Mouse (Mus musculus) ovary, postnatal 36 days (tissue): ENCODE measurements around the gene Ctsd.
"Not testable (repeated sequence)": the region's sequence is repeated elsewhere in the genome, so short reads cannot be mapped to it uniquely, and the experiment has no call there.

Experiments
- DNase-seq: peaks from one replicate; pipeline ENCODE4 v3.0.0; 2022; ENCODE audit warnings: low spot score, mixed read lengths

Gene Ctsd

DNA sequence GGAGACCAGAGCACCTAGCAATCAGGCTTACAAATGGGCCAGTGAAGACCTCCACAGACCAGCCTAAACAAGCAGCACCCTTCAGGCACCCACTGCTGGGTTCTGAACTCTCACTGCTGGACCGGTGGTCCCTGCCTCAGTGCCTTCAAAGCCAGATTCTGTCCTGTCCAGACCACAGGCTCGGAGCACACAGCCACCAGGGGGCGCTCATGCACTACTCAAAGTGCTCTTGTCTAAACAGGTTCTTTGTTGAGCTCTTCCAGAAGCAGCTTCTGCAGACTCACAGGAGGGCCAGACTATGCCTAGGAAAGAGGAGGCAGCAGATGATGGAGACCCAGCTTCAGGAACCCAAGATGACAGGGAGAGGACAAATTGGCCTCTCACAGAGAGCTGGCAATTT lies 53.6 kb downstream of the Ctsd start:
- peak; percentile 84 for DNase-seq

DNA sequence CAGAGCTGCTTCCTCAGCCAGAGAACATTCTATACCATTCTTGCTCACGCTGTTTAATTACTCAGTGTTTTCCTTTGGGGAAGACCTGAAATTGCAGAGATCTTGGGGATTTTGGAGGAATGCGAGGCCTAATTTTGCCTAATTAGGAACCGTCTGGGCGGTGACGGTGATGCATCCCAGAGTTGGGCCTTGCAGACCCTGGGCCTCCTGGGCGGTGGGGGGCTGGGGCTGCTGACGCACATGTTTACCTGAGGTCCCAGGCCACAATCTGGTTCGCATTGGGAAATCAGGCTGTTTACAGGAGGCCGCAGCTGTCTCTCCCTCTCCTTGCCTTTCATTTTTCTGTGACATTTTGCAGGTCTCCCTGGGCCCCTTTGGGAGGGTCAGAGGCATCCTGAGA lies 55.1 kb downstream of the Ctsd start:
- DNase-seq = not testable (repeated sequence)

DNA sequence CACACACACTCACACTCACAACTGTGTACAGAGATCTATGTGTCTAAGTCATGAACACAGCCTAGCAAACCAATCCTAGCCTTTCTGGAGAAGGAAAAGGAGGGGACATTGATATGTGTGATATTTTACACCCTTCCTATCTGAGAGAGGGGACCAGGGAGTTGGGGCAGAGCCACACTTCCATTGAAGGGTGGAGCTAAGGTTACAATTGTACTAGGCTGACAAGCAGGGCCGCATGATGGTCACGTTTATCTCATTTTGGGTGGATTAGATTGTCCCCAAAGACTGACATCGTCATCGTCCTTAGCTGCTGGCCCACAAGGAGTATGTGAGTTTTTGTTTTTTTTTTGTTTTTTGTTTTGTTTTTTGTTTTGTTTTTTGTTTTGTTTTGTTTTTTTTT lies 56.6 kb downstream of the Ctsd start:
- DNase-seq = no peak

DNA sequence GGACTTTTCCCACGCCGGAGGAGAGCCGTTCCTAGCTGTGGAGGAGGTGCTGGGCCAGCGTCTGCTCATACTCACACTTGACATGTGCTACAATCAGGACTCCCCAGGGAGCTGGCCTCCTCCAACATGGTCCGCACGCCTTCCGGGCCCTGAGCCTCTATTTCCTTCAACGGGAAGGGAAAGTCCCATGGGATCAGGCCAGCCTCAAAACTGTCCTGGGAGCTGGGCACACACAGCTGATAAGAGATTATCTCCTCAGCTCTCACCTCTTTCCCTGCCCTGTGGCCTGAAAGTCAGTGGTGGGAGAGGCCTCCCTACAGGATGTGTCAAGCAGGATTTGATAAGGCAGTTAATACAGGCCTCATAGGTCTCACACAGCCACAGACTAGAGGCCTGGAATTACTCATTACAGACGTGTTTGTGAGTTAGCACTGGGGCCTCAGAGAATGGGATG lies 57.5 kb downstream of the Ctsd start:
- no peak for DNase-seq

DNA sequence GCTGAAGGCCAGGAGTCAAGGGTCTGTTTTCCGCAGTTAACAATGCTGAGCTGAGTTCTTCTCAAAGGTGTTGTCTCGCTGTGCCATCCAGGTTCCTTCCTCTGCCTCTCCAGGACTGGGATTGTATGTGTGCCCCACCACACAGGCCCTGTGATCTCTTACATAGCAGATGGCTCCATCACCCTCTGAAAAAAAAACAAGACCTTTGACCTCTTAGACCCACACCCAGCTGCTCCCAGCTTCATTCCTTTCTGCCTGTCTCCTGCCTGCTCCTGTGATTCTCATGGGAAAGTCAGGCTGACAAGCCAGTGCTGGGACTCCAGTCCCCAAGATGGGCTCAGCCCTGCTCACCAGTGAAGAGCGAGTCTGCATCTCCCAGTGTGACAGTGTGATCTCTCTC lies 59.3 kb downstream of the Ctsd start:
- DNase-seq = no peak

DNA sequence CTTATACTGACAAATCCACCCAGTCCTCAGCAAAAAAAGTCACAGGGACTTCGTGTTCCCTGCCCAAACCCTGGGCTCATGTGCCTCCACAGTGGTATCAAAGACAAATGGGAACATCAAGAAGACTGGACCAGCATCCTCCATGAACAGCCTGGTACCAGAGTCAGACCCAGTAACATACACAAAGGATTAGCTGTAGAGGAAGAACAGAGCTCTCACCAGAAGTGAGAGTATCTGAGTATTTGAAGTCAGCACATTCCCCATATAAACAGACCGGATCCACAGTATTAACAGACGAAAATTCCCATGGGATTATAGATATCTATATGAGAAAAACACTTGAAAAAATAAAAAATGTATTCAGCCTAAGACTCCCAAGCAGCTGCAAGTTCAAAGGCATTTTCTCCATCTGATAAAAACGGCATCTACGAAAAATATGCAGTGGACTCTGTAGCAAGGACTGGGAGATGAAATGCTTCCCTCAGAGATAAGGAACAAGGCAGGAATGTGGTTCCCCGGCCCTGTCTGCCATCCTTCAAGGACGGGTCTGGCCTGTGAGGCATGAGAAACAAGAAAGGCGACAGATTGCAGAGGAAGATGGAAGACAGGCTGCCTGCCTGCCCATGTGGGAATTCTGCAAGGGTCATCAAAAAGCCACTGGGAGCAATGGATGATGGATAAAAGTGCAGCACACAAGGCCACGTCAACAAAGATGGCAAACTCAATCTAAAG lies 61.0 kb downstream of the Ctsd start:
- DNase-seq = no peak
